Mouse (Mus musculus): ENCODE data around the gene Ntrk3. TPM values are rescaled to one million over a fixed set of nuclear protein-coding genes. Genes with fewer than 3 reads are reported as not detected.

Gene Ntrk3
- polyA plus RNA-seq, 1 experiment from 2014 or later = 3.5 TPM

GRCm38 (mm10) chr7:78190931-78191653 lies 546.7 kb downstream of the Ntrk3 start:
- no peak for ATAC-seq (ENCODE audit: insufficient read depth, low FRiP score)

GRCm38 (mm10) chr7:78185578-78185977 lies 552.2 kb downstream of the Ntrk3 start:
- Histone ChIP-seq H3K27ac (ENCODE audit: low read length) (no peak overlapping the region), H3K9ac (ENCODE audit: low read length) (no peak overlapping the region), H3K36me3 (ENCODE audit: control insufficient read depth, insufficient read depth, low read length) (no peaks in the 10 kb centered on the region), H3K27me3 (ENCODE audit: control insufficient read depth, insufficient read depth, low read length) (no peaks in the 10 kb centered on the region), H3K4me1 (ENCODE audit: control insufficient read depth, insufficient read depth, low read length) (no peaks in the 10 kb centered on the region), H3K9me3 (replicated peaks; ENCODE audit: control insufficient read depth, low read length) (no peaks in the 10 kb centered on the region), H3K4me3 (replicated peaks; ENCODE audit: low read length) (no peak overlapping the region), H3K4me2 (ENCODE audit: low read depth, low read length) (no peak overlapping the region)
- ATAC-seq (ENCODE audit: insufficient read depth, low FRiP score) = no peak
- WGBS = 41% methylated on average over 4 of the region's 4 CpGs

More at GRCm38 (mm10) chr7:78190931-78191653, 546.7 kb downstream of the Ntrk3 start:
- Histone ChIP-seq H3K4me3 (replicated peaks; ENCODE audit: low read length) (no peak overlapping the region), H3K36me3 (ENCODE audit: control insufficient read depth, insufficient read depth, low read length) (no peaks in the 10 kb centered on the region), H3K27ac (ENCODE audit: low read length) (no peak overlapping the region), H3K4me2 (ENCODE audit: low read depth, low read length) (no peak overlapping the region), H3K9me3 (replicated peaks; ENCODE audit: control insufficient read depth, low read length) (no peaks in the 10 kb centered on the region), H3K27me3 (ENCODE audit: control insufficient read depth, insufficient read depth, low read length) (no peaks in the 10 kb centered on the region), H3K9ac (ENCODE audit: low read length) (no peak overlapping the region), H3K4me1 (ENCODE audit: control insufficient read depth, insufficient read depth, low read length) (no peaks in the 10 kb centered on the region)
- 27% methylated on average over 17 of the region's 17 CpGs for WGBS

- H3K9me3 ChIP-seq (replicated peaks; ENCODE audit: control insufficient read depth, low read length) = no peaks in the 10 kb centered on the region
- no peak for ATAC-seq (ENCODE audit: insufficient read depth, low FRiP score)
- no peak overlapping the region for H3K9ac ChIP-seq (ENCODE audit: low read length)
- H3K4me2 ChIP-seq (ENCODE audit: low read depth, low read length) = no peak overlapping the region
- 22% methylated on average over 1 of the region's 1 CpGs for WGBS
- no peaks in the 10 kb centered on the region for H3K4me1 ChIP-seq (ENCODE audit: control insufficient read depth, insufficient read depth, low read length)
- no peaks in the 10 kb centered on the region for H3K36me3 ChIP-seq (ENCODE audit: control insufficient read depth, insufficient read depth, low read length)
- H3K27me3 ChIP-seq (ENCODE audit: control insufficient read depth, insufficient read depth, low read length) = no peaks in the 10 kb centered on the region
- H3K4me3 ChIP-seq (replicated peaks; ENCODE audit: low read length) = no peak overlapping the region
- H3K27ac ChIP-seq (ENCODE audit: low read length) = no peak overlapping the region
Observed at GRCm38 (mm10) chr7:78183396-78183795, 554.4 kb downstream of the Ntrk3 start.

GRCm38 (mm10) chr7:78179996-78180665 lies 557.7 kb downstream of the Ntrk3 start:
- H3K36me3 ChIP-seq (ENCODE audit: control insufficient read depth, insufficient read depth, low read length) = no peaks in the 10 kb centered on the region
- WGBS = 75% methylated on average over 4 of the region's 4 CpGs
- no peak overlapping the region for H3K9ac ChIP-seq (ENCODE audit: low read length)
- H3K4me3 ChIP-seq (replicated peaks; ENCODE audit: low read length) = no peak overlapping the region
- no peaks in the 10 kb centered on the region for H3K27me3 ChIP-seq (ENCODE audit: control insufficient read depth, insufficient read depth, low read length)
- no peak for ATAC-seq (ENCODE audit: insufficient read depth, low FRiP score)
- no peaks in the 10 kb centered on the region for H3K9me3 ChIP-seq (replicated peaks; ENCODE audit: control insufficient read depth, low read length)
- no peak overlapping the region for H3K27ac ChIP-seq (ENCODE audit: low read length)
- H3K4me1 ChIP-seq (ENCODE audit: control insufficient read depth, insufficient read depth, low read length) = no peaks in the 10 kb centered on the region
- no peak overlapping the region for H3K4me2 ChIP-seq (ENCODE audit: low read depth, low read length)

DNA sequence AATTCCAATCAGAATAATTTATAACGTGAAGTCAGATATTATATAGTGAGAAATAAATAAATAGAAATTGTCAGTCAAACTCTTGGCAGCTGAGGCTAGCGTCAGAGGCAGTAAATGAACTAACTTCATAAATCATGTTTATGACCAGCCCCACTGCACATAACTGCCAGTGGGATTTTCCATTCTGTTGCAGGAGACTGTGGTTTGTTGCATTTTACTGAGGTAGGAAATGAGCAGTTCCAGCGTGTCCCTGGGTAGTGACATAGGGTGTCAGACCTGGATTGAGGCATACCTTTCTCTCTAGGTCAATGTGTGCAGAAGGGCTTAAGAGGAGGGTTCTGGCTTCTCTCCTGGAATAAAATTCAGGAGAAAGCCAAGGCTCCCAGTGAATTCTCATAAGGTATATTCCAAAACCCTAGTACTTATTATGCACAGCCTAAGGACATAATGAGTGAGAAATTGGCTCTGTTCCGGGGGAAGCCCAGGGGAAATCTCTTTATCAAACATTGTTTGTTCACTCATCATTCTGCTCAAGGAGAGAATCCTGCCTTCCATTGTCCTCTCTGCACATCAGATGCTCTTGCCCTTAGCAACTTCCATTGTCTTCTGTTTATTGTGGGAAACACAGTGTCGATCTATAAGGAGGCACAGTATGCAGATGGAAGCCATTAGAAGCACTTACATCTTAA lies 565.4 kb downstream of the Ntrk3 start:
- no peaks in the 10 kb centered on the region for H3K4me1 ChIP-seq (ENCODE audit: control insufficient read depth, insufficient read depth, low read length)
- H3K4me2 ChIP-seq (ENCODE audit: low read depth, low read length) = no peak overlapping the region
- no peaks in the 10 kb centered on the region for H3K9me3 ChIP-seq (replicated peaks; ENCODE audit: control insufficient read depth, low read length)
- H3K36me3 ChIP-seq (ENCODE audit: control insufficient read depth, insufficient read depth, low read length) = no peaks in the 10 kb centered on the region
- no peak overlapping the region for H3K9ac ChIP-seq (ENCODE audit: low read length)
- no peak overlapping the region for H3K27ac ChIP-seq (ENCODE audit: low read length)
- H3K4me3 ChIP-seq (replicated peaks; ENCODE audit: low read length) = no peak overlapping the region
- 71% methylated on average over 5 of the region's 5 CpGs for WGBS
- H3K27me3 ChIP-seq (ENCODE audit: control insufficient read depth, insufficient read depth, low read length) = no peaks in the 10 kb centered on the region
- ATAC-seq (ENCODE audit: insufficient read depth, low FRiP score) = no peak

- H3K9me3 ChIP-seq (replicated peaks; ENCODE audit: control insufficient read depth, low read length) = no peaks in the 10 kb centered on the region
- 20% methylated on average over 1 of the region's 1 CpGs for WGBS
- no peak for ATAC-seq (ENCODE audit: insufficient read depth, low FRiP score)
- H3K36me3 ChIP-seq (ENCODE audit: control insufficient read depth, insufficient read depth, low read length) = no peaks in the 10 kb centered on the region
- H3K4me3 ChIP-seq (replicated peaks; ENCODE audit: low read length) = no peak overlapping the region
- H3K9ac ChIP-seq (ENCODE audit: low read length) = no peak overlapping the region
- H3K4me2 ChIP-seq (ENCODE audit: low read depth, low read length) = no peak overlapping the region
- H3K4me1 ChIP-seq (ENCODE audit: control insufficient read depth, insufficient read depth, low read length) = no peaks in the 10 kb centered on the region
- no peaks in the 10 kb centered on the region for H3K27me3 ChIP-seq (ENCODE audit: control insufficient read depth, insufficient read depth, low read length)
- H3K27ac ChIP-seq (ENCODE audit: low read length) = no peak overlapping the region
Observed at GRCm38 (mm10) chr7:78165466-78165865, 572.3 kb downstream of the Ntrk3 start.

- no peak for ATAC-seq (ENCODE audit: insufficient read depth, low FRiP score)
- Histone ChIP-seq H3K4me3 (replicated peaks; ENCODE audit: low read length) (no peak overlapping the region), H3K27ac (ENCODE audit: low read length) (no peak overlapping the region), H3K4me1 (ENCODE audit: control insufficient read depth, insufficient read depth, low read length) (no peaks in the 10 kb centered on the region), H3K4me2 (ENCODE audit: low read depth, low read length) (no peak overlapping the region), H3K27me3 (ENCODE audit: control insufficient read depth, insufficient read depth, low read length) (no peaks in the 10 kb centered on the region), H3K36me3 (ENCODE audit: control insufficient read depth, insufficient read depth, low read length) (no peaks in the 10 kb centered on the region), H3K9me3 (replicated peaks; ENCODE audit: control insufficient read depth, low read length) (no peaks in the 10 kb centered on the region), H3K9ac (ENCODE audit: low read length) (no peak overlapping the region)
- WGBS = 69% methylated on average over 2 of the region's 2 CpGs
Observed at GRCm38 (mm10) chr7:78157946-78158345, 579.9 kb downstream of the Ntrk3 start.

- Histone ChIP-seq H3K4me3 (replicated peaks; ENCODE audit: low read length) (no peak overlapping the region), H3K4me1 (ENCODE audit: control insufficient read depth, insufficient read depth, low read length) (no peaks in the 10 kb centered on the region), H3K36me3 (ENCODE audit: control insufficient read depth, insufficient read depth, low read length) (no peaks in the 10 kb centered on the region), H3K9me3 (replicated peaks; ENCODE audit: control insufficient read depth, low read length) (no peaks in the 10 kb centered on the region), H3K9ac (ENCODE audit: low read length) (no peak overlapping the region), H3K27ac (ENCODE audit: low read length) (no peak overlapping the region), H3K27me3 (ENCODE audit: control insufficient read depth, insufficient read depth, low read length) (no peaks in the 10 kb centered on the region), H3K4me2 (ENCODE audit: low read depth, low read length) (no peak overlapping the region)
- WGBS = 58% methylated on average over 4 of the region's 4 CpGs
- ATAC-seq (ENCODE audit: insufficient read depth, low FRiP score) = no peak
Observed at GRCm38 (mm10) chr7:78145251-78145650, 592.6 kb downstream of the Ntrk3 start.

DNA sequence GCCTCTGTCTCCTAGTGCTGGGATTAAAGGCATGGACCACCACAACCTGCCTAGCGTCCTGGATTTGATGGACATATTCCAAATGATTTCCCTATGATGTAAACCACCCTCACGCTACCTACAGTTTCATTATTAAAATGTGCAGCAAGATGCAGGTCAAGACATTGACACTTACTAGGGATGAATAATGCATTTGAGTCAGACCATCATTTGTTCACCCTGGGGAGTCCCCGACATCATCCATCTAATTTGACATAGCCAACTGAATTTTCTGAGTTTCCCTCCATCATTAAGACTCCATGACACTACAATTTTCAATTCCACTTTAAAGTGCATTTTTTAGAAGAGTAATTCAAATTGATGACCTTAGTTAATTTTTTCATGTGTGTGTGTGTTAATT lies 593.0 kb downstream of the Ntrk3 start:
- 74% methylated on average over 3 of the region's 3 CpGs for WGBS
- ATAC-seq (ENCODE audit: insufficient read depth, low FRiP score) = no peak
- no peak overlapping the region for H3K9ac ChIP-seq (ENCODE audit: low read length)
- H3K4me2 ChIP-seq (ENCODE audit: low read depth, low read length) = no peak overlapping the region
- no peaks in the 10 kb centered on the region for H3K4me1 ChIP-seq (ENCODE audit: control insufficient read depth, insufficient read depth, low read length)
- no peak overlapping the region for H3K27ac ChIP-seq (ENCODE audit: low read length)
- H3K9me3 ChIP-seq (replicated peaks; ENCODE audit: control insufficient read depth, low read length) = no peaks in the 10 kb centered on the region
- H3K36me3 ChIP-seq (ENCODE audit: control insufficient read depth, insufficient read depth, low read length) = no peaks in the 10 kb centered on the region
- H3K4me3 ChIP-seq (replicated peaks; ENCODE audit: low read length) = no peak overlapping the region
- H3K27me3 ChIP-seq (ENCODE audit: control insufficient read depth, insufficient read depth, low read length) = no peaks in the 10 kb centered on the region

All from stomach, embryonic 16.5 days (tissue).